Mouse (Mus musculus): ENCODE results near the gene Mcm10.
A peak's percentile ranks its signal among the peaks of the same experiment; 100 is the strongest.

Mcm10 gene

DNA sequence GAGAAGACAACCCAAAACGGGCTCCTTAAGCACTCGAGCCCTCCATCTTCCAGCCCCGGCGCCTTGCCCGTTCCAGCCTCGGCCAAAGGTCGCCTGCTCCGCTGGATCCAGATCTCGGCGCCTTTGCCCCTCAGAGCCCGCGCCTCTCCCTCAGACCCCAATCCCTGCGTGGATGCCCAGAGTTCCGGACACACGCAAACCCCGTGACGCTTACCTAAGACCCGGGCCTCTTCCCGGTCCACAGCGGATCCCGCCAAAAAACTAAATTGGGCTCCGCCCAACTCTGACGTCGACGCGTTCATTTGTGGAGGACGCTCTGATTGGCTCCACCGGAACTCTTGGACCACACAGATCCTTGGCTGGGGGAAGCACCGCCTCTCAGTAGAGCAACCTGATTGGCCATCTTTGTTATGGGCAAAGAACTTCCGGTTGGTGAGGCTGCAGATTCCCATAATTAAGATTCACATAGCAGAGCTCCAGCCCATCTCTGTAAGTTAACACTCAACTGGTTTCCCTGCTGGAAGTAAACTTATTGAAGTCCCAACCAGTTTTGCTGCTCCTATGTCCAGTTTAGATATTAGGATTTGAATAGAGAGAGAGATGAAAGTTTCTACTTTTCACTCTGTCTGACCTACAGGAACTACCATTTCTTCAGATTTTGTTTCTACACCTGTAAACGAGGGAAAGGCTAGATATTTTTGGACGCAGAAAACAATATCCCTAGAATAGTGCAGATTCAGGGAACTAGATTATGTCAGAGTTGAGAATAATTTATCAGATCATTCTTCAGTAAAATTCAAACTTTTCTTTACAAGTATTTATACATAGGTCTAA is at the start of gene Mcm10:
Gene Mcm10, minus strand, starts transcription at position 301 of the 834 bp plus-strand sequence.
- peak; percentile 92 for DNase-seq (ENCODE audit: low spot score)

DNA sequence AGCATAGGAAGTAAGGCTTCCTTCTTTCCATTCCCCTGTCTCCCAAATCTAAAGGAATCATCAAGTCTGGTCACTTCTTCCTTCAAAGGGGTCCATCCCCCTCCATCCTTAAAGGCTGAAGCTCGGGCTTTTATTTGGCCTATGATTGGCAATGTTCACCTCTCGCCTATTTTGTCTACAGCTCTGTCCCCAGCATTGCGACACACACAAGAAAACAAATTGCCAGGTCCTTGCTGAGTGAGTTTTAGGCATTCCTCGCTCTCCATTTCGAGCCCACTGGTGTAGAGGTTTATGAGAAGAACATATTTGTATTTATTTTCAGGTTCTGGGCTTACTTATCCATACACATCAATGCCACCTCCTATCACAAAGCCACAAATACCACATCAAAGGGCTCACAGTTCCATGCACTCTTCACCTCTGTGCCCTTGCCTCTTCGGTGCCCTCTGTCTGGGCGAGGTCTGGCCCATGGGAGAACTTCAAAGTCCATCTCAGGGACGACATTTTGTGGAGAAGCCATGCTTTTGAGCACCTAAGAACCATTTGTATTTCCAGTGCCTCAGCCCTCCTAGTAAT is 48.6 kb upstream of the Mcm10 start:
- DNase-seq (ENCODE audit: low spot score): no peak

DNA sequence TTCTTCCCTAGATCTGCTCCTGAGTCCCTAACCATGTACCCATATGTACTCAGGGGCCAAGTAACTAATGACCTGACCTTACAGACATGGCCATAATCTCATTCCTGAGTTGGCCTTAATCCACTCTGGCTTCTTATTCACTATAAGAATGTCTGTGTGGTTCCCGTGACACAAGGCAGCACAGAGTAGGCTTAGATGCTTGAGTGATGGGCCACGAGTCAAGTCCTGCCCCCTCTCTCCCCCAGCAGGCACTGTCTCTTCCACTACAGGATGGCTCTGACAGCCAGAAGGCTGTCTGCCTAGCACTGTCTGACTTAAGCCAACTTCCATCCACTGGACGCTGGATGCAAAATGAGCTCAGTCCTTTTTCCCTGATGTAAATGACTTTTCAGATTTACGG is 47.4 kb upstream of the Mcm10 start:
- DNase-seq (ENCODE audit: low spot score): no peak

DNA sequence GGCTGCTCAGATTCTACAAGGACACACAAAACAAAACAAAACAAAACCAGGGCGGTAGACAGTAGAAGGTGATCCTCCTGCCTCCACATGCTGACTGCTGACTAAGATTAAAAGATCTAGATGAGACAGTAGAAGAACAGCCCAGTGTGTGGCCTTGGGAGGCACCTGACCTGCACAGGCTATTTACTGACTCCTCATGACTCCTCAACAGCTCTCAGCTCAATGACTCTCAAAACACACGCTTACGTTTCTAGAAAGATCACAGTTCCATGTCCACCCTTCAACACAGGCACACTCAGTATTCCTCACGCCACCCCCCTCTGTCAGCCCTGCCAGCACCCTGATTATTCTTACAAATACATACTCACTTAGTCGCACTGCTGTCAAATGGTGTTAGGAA is 45.8 kb upstream of the Mcm10 start:
- DNase-seq (ENCODE audit: low spot score): no peak

DNA sequence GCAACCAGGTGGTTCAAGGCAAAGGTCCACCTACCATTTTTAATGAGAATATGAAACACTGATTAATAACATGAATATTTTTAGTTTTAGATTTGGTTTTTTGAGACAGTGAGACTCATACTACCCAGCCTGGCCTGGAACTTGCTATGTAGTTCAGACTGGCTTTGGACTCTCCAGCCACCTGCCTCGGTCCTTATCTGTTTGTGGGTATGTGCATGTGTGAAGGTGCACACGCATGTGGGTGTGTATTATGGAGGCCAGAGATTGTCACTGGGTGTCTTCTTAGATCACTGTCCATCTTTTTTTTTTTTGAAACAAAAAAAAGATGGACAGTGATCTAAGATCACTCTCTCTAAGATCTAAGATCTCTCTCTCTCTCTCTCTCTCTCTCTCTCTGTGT is 38.0 kb upstream of the Mcm10 start:
- DNase-seq (ENCODE audit: low spot score): no peak

DNA sequence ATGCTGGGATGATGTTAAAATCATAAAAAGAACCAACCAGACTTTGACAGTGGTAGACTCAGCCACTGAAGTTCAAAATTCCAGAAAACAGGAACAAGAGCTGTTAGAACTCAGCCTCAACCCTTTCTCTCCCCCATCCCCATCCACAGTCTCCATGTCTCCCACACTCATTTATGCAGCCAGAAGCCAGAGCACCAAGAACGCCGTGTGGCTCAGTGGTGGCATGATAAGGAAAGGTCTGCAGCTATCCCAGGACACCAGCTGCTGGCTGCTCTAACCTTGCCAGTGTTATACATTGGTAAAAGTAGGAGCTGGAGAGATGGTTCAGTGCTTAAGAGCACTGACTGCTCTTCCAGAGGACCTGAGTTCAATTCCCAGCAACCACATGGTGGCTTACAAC is 34.4 kb upstream of the Mcm10 start:
- DNase-seq (ENCODE audit: low spot score): no peak

DNA sequence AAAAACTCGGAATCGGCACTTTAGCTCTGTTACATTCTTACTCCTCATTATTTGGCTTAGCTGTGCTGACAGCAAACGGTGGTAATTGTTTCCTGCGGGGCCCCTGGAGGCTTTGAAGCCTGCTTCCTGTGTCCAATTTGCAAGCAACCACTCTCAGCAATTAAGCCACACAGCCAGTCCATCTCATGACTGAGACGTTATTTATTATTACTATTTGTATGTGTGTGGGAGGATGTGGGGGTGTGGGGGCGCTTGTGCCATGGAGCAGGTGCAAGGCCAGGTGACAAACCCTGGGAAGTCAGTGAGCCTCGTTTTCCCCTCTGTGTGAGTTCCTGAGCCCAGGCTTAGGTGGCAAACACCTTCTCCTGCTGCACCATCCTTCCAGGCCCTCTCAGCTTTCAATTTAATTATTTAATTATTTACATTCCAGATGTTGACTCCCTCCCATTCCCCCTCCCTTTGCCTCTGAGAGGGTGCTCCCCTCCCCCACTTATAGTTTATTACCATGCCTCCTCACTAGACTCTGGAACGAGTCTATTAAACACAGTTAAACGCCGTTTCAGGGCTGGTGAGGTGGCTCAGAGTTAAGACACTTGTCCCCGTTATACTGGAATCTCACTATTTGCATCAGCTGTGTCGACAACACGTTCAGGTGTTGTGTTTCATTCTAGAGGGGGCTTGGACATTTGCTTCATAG is 32.8 kb upstream of the Mcm10 start:
- no peak for DNase-seq (ENCODE audit: low spot score)

DNA sequence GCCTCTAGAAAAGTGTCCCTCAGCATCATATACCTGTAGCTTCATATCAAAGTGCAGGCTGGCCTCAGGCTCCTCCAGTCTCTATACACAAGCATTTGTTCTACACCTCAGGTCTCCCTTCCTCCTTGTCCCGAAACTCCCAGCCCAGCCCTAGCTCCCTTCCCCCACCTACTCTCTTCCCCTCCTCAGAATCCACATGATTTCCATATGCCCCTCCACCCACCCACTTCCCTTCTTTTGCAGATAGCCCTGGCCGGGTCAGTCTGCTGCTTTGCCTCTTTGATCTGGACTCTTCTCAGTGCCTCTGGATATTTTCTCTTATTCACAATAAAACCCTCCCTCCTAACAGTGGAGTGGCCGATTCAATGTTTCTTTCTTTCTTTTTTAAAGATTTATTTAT is 31.7 kb upstream of the Mcm10 start:
- no peak for DNase-seq (ENCODE audit: low spot score)

DNA sequence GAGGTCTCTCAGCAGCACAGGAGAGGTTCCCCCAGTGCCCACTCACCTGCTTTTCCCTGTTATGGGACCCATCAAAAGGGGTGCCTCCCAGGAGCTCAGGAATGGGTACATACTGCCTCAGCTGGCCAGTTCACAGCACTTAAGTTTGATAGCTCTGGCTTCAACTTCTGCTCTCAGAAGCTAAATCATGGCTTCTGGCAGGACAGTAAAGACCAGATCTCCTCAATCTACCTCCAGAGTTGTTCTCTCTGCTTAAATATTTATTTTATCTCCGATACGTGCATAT is 30.8 kb upstream of the Mcm10 start:
- no peak for DNase-seq (ENCODE audit: low spot score)

DNA sequence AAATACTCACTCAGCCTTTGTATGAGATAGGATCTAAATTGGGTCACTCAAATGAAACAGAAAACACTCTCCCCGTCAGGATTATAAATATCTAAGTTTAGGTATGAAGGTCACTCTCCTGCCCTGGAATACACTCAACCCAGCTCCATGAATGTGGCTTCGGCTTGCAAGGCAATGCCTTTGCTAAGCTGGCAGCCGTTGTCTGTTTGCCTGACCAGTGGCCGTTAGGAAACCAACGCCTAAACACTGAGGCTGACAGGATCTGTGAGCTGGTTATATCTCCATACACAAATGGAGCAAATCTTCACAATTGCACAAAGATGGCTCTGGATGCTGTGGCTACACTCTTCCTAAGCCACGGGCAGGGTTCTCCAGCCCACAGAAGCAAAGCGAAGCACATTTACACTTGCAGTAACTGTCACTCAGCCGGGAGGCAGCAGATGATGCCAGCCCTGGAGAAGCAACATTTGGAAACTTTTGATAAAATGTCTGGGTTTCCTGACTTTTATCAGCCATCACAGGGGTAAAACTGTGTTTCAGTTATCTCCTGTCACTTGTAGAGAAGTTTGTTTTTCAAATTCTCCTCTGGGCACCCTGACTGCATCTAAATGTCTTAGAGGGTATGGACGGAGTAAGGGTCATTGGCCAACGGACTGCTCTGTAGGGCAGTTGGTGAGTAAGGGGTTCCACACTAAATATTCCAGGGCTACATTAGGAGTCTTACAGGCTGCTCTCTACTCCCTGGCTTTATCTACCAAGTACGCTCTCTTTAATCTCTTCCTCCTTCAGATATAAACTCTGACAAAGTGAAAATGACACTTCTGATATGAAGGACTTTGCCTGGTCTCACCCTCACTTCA is 30.3 kb upstream of the Mcm10 start:
- no peak for DNase-seq (ENCODE audit: low spot score)

DNA sequence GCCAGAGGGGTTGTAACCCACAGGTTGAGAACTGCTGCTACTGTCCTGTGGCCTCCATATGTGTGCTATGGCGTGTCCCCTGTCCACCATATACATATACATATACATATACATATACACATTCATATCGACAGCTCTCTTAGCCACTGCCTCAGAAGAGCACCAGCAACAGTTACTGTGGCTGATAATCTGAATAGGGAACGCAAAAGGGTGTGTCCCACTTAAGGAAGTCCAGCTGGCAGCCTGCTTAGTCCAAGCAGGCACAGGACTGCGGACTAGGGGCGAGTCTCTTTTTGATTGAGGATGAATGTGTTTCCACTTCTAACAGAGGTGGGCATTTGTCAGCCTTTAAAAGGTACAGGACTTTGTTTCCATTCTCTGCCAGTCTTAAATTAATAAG is 29.3 kb upstream of the Mcm10 start:
- no peak for DNase-seq (ENCODE audit: low spot score)

DNA sequence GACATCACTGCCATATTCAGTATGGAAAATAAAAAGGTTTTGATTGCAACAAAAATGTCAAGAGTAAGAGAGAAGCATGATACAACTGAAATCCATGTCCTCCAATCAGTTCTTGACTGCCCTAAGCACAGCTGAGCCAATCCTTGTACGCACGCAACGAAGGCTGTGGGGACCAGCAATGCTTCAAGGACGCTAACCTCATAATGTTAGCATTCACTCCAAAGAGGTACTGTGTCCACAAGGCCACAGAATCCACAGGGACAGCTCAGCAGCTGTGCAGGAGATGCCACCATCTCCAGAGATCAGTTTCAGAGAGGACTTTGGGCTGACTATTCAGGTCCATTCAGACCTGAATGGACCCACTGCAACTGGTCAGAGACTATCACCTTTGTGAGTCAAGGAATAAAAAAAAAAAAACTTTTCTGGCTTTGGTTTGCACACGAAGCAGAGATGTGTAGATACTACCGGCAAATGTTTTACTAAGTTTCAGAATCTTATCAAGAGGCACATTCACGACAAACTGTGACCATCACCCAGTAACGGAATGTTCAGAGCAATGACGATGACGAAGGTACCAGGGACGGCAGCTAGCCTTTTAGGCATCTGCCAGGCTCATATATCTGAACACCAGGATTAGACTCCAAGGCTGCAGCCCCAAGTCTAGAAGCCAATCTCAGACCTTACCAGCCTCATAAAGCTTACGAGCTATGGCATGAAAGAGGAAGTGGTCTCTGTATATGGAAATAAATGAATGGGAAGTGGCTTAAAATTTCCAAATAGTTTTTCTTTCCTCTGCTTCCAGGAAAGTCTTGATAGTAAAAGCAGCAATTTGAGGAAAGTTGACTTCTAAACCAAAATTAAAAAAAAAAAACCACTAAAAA is 27.9 kb upstream of the Mcm10 start:
- no peak for DNase-seq (ENCODE audit: low spot score)

DNA sequence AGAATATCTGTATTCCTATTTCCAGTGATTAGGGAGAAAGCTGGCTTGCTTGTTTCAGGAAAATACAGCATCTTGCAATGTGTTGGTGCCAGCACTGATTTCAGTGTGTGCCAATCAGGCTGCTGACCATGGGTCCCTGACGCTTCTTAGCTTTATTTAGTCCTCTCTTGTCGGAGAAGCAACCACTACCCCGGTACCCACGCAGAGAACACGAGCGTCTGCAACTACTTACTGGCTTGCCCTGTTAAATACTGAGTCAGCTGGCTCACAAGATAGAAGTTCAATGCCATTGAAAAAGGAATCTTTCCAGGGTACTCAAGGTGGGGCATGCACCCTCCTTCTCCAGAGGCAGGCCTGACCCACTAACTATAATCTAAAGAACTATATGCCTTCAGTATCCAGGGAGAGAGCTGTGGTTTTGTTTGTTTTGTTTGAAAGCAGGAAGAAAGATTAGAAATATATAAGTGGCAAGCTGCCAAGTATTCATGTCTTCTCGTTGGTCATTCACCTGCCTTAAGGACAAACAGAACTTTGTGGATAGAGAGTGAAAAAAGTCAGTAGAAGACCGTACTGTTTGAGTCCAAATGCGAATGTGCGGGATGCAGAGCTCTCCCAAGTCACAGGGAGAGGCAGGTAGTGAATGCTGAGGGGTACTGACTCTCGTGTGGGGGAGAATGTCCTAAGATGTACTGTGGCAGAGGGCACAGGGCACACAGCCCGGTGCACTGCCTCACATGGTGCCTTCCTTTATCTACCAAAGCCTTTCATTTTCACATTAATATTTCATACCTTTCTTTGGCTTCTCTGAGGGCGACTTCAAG is 27.0 kb upstream of the Mcm10 start:
- DNase-seq (ENCODE audit: low spot score): no peak

DNA sequence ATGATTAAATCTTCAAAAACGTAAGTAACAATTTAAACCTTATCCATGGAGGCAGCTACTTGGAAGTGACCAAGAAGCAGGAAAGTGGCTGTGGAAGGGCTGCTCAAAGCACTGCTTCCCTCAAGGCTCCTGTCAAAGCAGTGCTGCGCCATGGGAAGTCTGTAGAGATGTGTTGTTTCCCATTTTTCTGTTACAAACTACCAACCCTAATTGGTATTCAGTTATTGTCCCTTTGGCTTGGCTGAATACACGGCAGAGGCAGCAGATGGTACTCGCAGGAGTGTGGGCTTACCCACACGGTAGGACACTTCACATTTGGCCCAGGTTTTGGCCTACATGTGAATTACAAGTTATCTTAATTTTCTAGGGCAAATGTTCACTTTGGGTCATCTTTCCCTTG is 25.7 kb upstream of the Mcm10 start:
- no peak for DNase-seq (ENCODE audit: low spot score)

DNA sequence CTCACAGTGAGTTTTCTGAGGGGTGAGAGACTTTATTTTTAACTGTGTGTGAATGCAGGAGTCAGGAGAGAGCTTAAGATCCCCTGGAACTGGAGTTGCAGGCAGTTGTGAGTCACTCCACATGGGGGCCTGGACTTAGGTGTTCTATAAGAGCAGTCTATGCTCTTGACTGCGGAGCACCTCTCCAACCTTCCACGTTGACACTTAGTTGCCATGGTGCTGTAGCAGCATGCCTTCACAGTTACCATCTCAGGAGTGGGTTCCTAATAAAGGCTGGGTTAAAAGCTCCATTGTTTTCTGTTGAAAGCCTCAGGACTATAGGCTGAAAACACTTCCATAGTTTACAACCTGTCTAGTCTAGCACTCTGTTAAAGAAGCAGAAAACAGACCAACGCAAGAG is 24.8 kb upstream of the Mcm10 start:
- DNase-seq (ENCODE audit: low spot score): no peak

DNA sequence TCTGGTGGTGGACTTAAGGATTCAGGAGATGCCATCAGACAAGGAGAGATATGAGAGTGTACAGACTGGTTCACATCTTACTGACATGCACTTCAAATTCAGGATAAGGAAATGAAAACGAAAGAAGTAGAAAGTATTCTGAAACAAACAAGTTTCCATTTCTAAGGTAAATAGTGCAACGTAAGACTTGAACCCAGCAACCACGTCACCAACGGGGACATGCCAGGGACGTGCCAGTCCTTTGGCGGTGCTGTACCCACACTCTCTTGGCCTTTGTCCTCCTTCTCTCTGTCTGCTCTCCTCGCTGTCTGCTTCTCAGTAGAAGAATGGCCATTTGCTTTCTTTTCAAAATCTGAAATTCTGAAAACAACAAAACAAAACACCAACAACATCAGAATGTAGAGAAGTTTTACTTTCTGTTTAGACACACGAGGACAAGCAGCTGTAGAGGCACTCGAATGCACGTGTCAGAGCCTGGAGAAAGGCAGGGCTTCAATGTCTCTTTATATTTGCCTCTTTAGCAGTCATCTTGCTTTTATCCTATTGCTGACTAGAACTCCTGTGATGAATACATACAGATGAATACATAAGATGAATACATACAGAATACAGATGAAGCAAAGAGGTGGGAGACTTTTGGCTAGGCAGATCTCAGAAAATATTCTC is 24.0 kb upstream of the Mcm10 start:
- no peak for DNase-seq (ENCODE audit: low spot score)

DNA sequence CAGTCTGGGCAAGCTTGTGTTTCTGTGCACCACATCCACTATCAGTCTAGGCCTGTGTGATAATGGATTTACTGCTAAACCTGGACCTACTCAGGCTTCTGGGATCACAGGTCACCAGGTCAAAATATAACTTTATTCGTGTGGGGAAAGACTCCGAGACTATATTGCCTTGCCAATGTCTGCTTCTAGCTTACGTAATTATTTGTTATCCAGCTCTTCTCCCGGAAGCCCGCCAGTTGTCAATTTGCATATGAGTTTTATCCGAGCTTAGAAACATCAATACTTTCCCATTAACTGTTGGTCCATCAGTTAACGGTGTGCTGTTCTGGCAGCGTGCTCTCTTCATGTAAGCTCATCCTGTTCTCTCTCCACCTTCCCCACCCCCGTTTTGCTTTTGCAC is 22.6 kb upstream of the Mcm10 start:
- no peak for DNase-seq (ENCODE audit: low spot score)

DNA sequence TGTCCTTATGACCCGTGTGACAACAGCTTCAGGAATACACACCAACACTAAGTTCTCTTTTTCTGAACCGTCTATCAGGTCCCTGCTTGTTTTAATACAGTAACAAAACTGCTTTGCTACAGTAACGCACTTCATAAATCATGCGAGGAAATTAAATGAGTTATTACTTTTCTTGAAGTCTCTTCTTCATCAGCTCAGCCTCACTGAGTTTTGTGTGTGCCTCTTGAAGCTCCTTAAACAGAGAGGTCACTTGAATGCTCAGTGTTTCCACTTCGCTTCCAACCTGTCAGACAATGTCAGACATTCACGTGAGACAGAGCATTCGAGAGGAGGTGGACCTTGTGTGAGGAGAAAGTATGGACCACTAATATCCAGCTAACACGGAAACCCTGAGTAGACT is 22.2 kb upstream of the Mcm10 start:
- no peak for DNase-seq (ENCODE audit: low spot score)

DNA sequence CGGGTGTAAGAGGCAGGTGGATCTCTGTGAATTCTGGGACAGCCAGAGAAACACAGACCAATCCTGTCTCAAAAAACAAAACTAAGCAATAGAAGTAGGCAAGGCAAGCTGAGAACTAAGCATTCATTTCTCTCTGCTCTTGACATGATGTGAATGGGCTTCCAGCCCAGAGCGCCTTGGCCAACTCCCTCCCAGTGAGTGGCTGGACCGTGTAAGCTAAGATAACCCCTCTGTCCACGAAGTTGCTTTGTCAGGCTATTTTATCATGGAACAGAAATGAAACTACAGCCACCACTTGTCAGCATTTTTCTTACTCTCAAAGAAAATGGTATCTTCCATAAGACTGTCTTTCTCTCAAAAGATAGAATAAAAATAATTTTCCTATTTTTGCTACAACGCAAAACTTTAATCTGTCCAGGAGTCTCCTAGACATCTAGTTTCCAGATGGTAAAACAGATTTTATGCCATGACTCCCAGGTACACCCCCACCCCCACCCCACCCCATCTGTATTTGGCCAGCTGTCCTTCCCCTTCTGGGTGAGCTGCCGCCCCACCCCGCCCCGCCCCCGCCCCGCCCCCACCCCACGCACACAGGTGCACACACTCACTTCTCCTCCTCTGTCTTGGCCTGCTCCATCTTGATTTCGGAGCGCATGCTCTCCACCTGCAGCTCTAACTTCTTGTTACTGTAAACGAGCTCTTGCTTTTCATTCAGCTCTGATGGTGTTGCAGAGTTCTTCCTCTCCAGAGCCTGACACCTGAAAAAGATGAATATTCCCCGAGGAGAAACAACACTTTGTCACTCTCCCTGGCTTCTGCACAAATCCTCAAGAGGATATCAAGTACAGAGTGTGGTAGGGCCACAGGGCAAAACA is 21.2 kb upstream of the Mcm10 start:
- no peak for DNase-seq (ENCODE audit: low spot score)

Data from layer of hippocampus, adult 11-12 months (tissue).